Mouse (Mus musculus) neural tube, embryonic 10.5 days (tissue): ENCODE results near the gene Adamtsl3.

Experiments
- DNase-seq: peaks from one replicate; pipeline ENCODE4 v3.0.0-alpha.2; 2017; ENCODE audit warnings: low spot score; ENCODE audit errors: extremely low spot score

Adamtsl3 gene

GRCm38 (mm10) chr7:82361127-82361526 is 25.6 kb downstream of the Adamtsl3 start:
- DNase-seq, result no peak

GRCm38 (mm10) chr7:82364567-82364966 is 29.1 kb downstream of the Adamtsl3 start:
- no peak for DNase-seq

DNA sequence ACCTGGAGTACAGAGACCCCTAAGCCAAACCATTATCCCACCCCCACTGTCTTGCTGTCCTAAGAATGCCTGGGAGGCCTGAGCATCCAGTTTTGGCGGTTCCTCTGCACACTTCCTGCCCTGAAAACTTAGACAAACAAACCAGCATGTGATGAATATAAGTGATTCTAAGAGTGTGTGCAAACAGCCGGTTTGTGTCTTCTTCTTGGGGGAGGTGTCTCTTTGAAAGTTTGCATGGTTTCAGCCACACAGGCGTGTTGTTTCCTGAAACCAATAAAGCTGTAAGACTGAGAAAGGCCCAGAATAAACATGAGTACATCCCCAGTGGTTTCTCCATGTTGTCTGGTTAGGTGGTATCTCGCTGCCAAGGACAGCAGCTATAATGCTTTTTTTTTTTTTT is 30.6 kb downstream of the Adamtsl3 start:
- DNase-seq, result no peak

GRCm38 (mm10) chr7:82366471-82366870 is 31.0 kb downstream of the Adamtsl3 start:
- DNase-seq, result no peak

DNA sequence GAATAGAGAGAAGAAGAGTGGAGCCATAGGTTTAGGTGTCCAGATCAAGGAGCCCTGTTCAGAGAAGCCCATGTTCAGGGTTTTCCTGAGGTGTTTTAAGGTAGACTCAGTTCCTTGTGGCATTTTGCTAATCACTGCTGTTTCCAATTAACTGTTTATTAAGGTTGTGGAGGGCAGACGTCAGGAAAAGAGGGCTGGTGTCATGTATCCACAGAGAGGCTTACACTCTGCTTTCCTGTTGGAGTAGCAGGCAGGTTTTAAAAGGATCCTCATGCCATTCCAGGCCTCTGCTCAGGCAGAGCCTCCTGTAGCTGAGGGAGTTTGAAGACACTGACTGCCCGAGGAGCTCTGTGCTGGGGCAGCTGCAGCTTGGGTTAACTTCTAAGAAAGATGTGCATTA is 32.6 kb downstream of the Adamtsl3 start:
- no peak for DNase-seq

DNA sequence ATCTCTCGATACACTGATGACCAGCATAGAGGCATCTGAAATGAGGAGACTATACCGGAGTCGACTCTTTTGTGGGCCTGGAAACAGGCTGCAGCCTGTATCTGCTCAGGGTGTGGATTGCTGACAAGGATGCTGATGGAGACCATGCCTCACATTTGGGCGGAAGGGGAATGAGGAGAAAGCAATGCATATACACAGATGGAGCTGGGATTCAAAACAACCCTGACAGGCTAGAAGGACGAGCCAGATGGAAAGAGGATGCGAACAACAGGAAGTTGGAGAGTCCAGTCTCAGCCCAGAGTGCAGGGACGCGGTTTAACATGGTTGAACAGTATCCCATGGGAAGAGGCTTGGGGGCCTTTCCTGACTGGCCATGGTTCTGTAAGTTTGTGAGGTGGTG is 34.6 kb downstream of the Adamtsl3 start:
- DNase-seq, result no peak

GRCm38 (mm10) chr7:82371411-82371810 is 35.9 kb downstream of the Adamtsl3 start:
- no peak for DNase-seq

GRCm38 (mm10) chr7:82378311-82378710 is 42.8 kb downstream of the Adamtsl3 start:
- DNase-seq, result no peak

GRCm38 (mm10) chr7:82379765-82380164 is 44.3 kb downstream of the Adamtsl3 start:
- DNase-seq, result no peak

- no peak for DNase-seq
These were observed 47.5 kb downstream of the Adamtsl3 start for GRCm38 (mm10) chr7:82382843-82383535.

DNA sequence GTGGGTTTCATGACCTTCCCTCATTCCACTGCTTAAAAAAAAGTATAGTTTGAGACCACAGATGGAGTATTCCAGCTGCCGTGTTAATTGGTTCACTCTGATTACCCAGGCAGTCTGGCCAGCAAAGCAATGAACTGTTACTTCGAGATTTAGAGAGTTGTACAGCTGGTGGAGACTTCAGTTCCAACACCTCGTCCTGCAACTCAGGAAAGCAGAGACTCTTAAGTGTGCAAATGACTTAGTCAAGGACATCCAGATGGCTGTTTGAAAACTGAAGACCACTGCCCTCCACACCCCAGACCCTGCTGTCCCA is 48.0 kb downstream of the Adamtsl3 start:
- DNase-seq, result no peak

GRCm38 (mm10) chr7:82387121-82387520 is 51.6 kb downstream of the Adamtsl3 start:
- DNase-seq, result no peak

GRCm38 (mm10) chr7:82394435-82395186 is 59.1 kb downstream of the Adamtsl3 start:
- DNase-seq, result no peak

- DNase-seq, result no peak
These were observed 59.7 kb downstream of the Adamtsl3 start for GRCm38 (mm10) chr7:82395239-82395638.

DNA sequence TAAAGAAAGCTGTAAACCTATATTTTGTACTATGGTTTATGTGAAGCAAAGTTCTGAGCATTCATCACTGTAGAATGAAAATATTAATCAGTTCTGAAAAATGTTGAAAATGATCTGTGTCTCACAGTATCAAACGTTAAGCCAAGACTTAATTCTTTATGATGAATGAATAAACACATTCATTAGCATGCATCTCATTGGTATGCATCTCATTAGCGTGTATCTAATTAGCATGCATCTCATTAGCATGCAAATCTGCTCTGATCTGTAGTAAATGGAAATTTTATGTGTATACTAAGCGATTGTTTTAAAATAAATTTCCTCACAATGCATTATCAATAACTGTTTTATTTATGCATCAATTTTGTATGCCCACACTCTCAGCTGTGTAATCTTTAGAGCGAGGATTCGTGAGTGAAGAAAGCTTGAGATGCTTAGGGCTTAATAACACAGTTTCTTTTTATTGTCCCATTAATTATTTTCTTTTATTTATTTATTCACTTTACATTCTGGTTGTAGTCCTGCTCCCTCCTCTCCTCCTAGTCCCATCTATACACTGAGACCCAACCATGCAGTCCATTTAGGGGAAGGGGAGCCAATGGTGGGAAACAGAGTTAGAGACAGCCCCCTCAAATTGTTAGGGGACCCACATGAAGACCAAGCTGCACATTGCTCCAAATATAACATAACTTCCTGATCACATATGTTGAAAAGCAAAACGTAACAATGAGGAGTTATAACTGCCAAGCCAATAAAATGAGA is 60.4 kb downstream of the Adamtsl3 start:
- no peak for DNase-seq

- DNase-seq, result no peak
These were observed 61.4 kb downstream of the Adamtsl3 start for GRCm38 (mm10) chr7:82396869-82397268.

- no peak for DNase-seq
These were observed 62.1 kb downstream of the Adamtsl3 start for GRCm38 (mm10) chr7:82397632-82398031.

DNA sequence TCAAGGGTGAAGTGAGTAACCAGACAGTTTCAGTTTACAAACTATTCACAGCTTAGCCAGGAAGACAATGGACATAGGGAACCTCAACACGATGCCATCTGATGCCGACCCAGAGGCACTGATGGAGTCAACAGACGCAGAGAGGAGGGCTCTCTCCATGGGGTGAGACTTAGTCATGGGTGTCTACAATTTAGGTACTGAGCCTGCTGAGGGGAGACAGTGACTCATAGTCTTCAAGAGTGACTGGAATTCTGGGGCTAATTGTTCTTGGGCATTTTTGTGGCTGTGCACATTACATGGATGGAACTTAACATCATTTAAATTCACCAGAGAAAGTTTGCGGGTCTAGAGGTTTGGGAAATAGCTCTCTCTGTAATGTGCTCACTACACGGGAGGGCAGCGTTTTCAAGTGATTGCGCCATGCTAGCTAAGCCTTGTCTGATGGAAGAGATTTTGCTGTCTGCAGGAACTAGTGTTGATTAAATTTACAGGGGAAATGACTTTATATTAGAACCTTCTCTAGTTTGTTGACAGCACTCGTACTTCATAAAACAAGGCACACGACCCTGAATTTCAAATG is 70.1 kb downstream of the Adamtsl3 start:
- DNase-seq, result no peak

- DNase-seq, result no peak
These were observed 75.5 kb downstream of the Adamtsl3 start for GRCm38 (mm10) chr7:82410966-82411365.

DNA sequence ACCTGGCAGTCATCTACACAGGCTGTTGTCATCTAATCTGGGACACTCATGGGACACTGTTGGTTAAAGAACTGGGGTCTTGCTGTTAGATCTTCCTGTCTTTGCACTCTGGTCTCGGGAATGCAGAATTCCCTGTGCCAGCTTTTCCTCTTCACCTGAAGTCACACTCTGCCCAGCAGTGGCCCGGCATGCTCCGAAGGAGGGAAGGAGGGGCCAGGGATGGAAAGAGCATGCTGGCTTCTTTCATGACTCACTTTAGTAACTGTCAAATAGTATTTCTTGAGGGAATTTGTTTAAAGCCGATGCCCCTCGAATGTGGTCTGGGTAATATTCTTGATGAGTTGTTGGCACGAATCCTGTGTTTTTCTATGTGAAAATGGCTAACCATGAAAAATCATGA is 81.2 kb downstream of the Adamtsl3 start:
- DNase-seq, result no peak

DNA sequence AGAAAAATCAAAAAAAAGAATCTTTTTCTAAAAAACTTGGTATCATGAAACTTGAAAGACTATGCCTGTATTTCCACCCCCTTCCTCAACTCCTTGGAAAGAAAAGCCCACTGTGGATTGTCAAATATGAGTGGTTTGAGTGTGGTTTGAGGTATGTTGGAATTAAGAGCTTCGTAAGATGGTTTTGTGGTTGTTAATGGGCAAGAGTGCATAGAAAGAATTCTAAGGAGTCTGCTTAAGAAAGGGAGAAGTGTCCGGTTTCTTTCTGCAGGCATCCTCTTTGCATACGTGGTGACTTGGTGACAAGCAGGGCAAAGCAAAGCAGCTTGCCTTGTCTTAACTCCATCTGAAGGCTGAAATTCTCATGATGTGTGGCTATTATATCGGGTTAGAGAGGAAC is 81.6 kb downstream of the Adamtsl3 start:
- no peak for DNase-seq
